Mouse (Mus musculus) megakaryocyte, adult 5-6 weeks (primary cell): ENCODE measurements around the gene Ubap2. TPM values are rescaled to one million over a fixed set of nuclear protein-coding genes. Genes with fewer than 3 reads are reported as not detected.

Experiments
- ATAC-seq: 2 replicates; pipeline ENCODE4 v1.8.0; 2016; ENCODE audit warnings: mild to moderate bottlenecking, inconsistent platforms; ENCODE audit not compliant: poor library complexity, severe bottlenecking
- total RNA-seq, 2 experiments: library from RNA; stranded (forward) in 1 of 2; stranded (reverse) in 1 of 2; fragments of 153-499, 151-499 nt in 1 of 2; fragments of 221-1000, 200-1000 nt in 1 of 2; gene quantifications; 2 replicates each; pipeline versions ENCODE4 v1.2.3 to v1.2.4; 2015 to 2017

Gene Ubap2
- total RNA-seq, 2 experiments from 2014 or later = 12.3 to 26.1 TPM

DNA sequence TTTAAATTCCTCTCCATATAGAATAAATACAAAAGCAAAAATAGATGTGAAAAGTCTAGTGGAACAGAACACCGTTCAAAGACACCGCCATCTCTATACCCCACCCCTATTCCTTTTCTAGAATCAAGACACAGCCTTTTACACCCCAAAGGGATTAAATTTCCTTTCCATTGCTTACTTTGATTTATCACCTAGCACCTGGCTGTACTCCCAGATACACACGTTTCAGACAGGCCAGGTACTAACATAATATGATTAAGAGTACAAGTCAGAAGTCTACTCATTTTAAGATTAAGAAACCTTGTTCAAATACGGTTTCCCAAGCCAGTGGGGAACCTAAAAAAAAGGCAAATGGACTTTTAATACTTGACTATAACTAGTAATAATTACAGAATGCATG is 8.6 kb downstream of the Ubap2 start:
- ATAC-seq = no peak

DNA sequence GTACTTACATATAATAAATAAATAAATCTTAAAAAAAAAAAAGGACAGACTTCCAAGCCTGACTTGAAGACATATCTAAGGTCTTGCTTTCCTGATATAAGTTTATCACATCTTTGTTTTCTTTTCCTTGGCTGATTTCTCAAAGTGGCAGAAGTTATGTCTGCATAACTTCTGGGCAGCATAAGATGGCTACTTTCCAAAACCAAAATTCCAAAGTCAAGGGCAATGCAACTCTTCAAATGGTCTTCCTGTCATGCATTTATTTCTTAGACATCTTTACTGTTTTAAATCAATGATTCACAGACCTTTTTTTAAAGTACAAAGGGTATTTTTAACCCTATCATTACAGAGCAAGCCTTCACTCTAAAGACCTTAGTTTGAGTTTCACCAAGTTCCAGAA is 14.3 kb downstream of the Ubap2 start:
- ATAC-seq = no peak

DNA sequence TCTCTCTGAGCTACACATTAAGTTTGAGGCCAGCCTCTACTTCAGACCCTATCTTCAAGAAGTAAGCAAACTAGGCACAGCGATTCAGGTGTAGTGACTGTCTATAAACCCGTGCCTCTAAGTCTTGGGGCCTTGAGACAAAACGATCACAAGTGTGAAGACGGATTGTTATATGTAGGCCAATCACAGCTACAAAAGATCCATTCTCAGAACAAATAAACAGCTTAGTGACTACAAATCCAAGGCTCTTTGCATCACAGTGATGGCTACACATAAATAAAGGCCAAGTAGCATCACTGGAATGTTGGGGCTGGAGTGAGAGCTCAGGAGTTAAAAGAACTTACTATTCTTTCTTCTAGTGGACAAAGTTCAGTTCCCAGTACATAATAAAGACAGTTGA is 15.9 kb downstream of the Ubap2 start:
- ATAC-seq = no peak

DNA sequence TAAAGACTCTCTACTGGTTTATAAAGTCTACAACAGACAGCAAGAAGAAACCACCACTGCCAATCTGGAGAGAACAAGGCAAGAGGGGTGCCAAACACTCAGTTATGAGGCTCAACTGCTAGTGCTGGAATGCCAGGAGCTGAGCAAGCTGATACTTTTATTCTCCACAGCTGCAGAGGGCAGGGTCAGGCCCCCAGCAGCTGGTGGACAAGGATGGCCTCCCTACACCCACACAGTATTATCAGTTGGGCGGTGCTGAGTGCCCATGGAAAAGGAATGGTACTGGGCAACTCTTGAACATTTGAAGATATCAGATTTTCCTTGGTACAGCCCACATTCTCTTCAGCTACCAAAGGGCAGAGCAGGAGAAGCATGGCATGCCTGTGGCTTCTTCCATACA is 17.2 kb downstream of the Ubap2 start:
- no peak for ATAC-seq

DNA sequence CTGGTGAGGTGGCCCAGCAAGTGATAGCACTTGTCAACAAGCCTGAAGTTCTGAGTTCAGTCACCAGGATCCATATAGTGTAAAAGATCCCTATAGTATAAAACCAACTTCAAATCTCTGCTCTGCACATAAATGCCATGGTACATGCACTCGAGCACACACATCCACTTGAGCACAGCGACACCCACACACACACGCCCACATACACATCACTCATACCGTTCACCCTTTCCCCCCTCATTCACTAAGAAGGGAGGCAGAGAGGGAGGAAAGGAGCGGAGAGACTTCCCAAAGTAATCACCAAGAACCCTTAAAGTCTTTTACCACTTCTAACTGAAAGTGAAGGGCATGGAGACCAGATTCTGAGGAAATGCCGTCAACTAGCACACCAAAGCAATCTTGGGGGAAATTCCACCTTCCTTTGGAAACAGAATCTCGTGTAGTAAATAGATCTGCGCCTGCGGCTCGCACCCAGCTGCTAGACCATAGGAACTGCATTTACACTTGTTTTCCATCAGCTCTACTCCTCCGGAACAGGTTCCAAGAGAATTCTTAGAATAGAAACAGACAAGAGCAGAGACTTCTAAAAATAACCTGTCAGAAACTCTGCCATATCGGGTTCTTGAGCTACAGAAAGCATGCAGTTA is 19.3 kb downstream of the Ubap2 start:
- ATAC-seq = no peak

DNA sequence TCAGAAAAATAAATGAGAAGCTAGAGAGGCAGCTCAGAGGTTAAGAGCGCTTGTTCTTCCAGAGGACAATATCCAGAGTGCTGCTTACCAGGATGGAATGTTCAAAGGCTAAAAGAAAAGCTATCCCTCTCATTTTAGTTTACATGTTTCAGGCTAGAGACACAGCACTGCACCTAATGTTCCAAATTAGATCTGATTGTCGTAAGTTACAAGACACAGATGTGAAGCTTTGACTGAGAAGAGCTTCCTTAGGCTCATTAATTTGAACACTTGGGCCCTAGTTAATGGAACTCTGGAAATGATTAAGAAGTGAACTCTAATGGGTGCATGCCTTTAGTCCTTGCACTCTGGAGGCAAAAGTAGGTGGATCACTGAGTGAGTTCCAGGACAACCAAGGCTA is 21.2 kb downstream of the Ubap2 start:
- ATAC-seq = no peak

DNA sequence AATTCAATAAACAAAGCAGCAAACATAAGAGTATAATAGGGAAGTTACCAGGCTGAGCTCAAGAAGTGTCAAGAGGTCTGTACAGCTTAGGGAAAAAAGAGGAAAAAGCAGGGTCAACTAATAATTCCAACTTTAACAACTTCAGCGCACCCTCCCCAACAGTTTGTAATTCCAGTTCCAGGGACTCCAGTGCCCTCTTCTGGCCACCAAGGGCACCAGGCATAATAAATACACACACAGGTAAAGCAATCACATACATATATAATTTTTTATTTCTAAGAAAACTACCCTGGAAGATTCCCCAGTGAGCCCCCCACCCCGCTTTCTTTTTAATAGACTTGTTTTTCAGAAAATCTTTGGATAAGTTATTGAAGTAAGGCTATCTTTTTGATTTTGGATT is 29.5 kb downstream of the Ubap2 start:
- ATAC-seq = no peak

DNA sequence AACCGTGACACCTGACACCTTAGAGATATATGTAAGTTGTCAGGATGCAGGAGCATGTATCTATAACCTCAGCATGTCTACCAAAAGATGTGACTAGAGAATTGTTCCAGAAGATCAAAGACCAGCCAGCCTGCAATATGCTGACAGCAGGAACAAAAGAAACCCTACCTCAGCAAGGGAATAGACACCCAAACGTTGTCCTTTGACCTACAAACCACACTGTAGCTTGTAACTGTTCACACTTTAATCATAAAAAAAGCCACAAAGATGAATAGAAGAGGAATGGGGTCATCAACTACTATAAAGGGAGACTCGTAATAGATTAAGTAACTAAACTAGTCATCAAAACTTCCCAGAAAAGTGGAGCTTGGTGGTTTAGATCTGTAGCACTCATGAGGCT is 34.0 kb downstream of the Ubap2 start:
- ATAC-seq = no peak

DNA sequence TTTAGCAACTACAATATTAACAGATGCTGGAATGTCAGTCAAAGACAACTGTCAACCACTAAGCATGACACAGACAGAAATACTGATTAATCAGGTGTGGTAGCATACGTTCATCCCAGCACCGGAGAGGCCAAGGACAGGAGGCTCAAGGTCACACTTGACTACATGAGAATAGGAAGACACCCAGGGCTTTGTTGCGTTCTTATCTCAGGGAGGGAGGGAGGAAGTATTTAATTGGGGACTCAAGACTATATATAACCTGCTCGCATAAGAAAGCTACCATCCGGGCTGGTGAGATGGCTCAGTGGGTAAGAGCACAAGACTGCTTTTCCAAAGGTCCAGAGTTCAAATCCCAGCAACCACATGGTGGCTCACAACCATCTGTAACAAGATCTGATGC is 39.3 kb downstream of the Ubap2 start:
- no peak for ATAC-seq

DNA sequence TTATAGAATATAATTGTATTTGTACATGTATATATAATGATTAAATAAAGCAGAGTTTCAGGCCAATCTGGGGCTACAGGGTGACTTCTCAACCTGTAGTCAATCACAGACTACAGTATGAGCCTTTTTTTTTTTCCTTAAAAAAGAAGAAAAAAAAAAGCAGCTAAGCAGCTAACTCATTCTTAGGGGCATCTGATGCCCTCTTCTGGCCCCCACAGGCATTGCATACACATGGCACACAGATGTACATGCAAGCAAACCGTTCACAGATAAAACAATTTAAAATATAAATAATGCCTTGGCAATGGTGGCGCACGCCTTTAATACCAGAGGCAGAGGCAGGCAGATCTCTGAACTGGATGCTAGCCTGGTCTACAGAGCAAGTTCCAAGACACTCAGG is 48.6 kb downstream of the Ubap2 start:
- ATAC-seq = peak; percentile 67; the same call in 1 of the 2 replicates

DNA sequence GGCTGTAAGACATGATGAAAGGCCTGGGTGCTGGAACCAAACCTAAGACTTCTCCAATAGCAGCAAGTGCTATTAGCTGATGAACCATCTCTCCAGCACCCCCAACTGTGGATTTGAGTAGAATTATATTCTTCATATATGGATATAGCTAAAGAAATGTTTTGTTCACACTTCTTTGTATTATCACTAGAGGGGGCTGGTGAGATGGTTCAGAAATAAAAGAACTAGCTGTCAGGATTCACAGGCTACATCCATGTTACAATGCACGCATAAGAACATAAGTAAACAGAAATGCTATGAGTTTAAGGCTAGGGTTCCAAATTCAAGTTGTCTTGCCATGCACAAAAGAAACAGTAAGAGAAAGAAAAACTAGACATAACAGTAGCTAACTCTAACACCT is 49.5 kb downstream of the Ubap2 start:
- ATAC-seq = no peak

DNA sequence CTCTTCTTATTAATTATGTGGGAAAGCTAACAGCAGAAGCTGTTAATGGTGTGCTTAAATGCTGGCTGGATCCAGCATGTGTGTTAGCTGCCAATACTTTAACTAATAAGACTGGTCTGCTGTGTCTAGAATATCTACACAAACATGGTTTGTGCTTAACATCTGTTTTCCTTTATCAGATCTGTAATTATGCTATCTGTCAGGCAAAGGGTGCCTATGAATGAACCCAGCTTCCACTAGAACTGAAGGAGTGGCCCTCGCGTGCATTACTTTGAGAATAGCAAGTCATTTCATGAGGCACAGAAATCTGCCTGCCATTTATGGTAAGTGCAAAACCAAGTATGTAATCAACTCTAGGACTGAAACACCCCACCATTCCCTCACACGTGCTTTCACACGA is 66.9 kb downstream of the Ubap2 start:
- ATAC-seq = no peak

DNA sequence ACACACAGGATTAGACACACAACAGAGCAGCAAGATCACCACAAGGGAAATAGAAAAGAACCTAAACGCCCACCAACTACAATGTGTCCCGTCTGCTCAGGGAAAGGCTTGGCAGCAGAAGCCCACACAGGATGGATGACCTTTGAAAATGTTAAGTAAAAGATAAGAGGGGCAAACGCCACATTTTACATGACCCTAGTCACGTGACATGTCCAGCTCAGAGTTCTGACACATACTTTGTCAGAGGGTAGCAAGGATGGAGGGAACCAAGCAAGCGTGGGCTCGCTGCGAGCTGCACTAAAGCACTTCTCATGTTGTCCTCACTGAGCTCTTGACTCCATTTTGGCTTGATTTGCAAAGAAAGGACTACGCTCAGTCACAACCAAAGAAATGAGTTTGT is 69.2 kb downstream of the Ubap2 start:
- no peak for ATAC-seq

DNA sequence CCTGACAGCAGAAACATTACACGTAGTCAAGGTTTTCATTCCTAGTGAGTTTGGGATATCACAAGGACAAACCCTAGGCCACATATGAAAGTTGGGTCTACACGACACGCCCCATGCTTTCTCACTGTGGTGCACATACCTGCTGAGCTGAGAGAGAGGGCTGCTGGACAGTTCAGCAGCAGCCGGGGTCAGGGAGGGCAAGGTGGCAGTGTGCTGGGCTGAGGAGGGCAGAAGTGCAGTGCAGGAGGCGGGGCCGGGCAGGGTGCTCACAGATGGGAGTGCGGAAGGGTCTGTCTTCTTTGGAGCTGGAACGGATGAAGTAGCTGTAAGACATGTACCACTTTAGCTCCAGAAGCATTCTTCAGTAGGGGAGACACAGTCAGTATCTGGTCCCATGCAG is 72.8 kb downstream of the Ubap2 start:
- ATAC-seq = no peak

DNA sequence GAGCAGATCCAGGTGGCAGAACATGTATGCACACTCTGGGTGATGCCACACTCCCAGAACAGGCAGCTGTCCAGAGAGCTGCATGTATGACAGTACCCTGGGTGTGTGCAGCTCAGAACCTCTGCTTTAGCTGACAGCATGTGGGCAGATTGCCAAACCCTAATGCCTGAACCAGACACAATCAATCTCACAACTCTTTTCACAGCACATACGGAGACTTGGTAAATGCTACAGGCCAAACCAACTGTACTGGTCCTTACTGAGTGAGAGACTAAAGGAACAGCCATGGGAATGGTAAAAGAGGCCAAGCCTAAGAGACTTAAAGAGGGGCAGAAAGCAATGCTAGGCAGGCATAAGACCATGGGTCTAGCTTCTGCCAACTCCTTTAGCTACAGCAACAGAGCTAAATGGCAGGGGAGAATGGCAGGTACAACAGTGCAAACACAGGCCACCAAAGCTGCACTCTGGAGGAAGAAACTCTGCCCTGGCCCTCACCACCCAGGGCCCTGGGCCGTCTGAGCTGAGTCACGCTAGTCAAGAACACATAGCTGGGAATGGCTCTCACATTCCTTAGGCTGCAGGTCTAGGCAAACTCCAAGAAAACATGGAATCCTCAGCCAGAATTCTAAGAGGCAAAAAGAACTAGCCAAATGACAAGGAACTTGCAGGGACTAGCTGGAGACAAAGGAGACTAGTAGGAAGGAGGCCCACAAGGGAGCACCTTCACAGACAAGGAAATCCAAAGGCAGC is 77.9 kb downstream of the Ubap2 start:
- ATAC-seq = no peak

DNA sequence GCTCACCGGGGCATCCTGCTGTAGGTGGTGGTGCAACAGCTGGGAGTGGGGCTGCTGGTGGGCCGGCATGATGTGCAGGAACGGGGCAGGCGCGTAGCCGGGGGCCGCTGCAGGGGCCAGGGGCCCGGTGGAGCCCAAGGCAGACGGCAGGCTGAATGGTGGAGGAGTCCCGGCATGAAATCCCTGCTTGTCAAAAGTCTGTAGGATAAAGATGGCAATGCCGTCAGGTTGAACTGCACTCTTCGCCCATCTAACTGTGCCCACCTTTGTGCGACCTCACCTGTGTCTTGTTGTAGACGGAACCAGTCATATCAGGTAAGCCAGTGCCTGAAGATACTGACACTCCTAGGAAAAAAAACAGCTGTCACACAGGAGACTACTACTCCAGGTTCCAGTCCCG is 79.6 kb downstream of the Ubap2 start:
- ATAC-seq = no peak

DNA sequence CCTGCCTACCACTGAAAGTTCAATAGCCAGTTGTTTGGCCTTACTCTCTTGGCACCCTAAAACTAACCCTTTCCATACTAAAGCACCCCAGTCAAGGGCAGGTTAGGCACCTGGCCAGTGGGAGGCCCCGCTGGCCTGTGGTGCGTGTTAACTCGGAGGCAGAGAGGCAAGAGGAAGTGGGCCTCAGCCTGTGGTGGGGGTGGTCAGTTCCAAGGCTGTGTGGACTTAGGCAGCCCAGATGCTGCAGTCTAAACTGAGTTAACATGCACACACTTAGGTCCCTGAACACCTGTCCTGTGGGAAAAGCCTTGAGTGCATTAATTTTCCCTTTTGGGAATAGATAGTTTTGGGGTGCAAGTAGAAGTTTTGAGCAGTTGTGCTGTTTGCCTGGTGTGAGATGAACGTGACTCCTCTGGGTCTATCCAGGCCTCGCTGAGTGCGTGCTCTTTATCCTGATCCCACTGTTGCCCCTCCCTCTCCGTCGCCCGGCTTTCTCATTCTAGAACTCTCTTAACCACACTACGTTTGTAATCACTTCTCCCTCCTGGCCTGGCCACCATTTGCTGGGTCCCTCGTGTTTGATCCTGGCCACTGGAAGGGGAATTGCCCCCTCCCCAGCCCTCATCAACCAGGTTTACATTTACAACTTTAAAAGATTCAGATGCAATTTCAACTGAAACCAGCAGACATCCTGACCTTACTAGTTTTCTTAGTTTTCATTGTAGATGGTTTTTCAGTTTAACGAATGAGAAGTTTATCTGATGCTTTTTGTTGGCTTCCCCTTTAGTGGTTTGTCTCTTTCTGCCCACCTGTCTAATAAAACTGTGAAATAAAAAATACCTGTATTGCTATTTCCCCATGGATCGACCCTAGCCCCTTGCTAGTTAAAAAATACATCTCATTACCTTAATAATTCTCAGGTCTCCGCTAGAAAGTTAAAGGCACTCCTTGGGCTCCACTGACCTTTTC is 82.1 kb downstream of the Ubap2 start:
- peak; percentile 76 for ATAC-seq

DNA sequence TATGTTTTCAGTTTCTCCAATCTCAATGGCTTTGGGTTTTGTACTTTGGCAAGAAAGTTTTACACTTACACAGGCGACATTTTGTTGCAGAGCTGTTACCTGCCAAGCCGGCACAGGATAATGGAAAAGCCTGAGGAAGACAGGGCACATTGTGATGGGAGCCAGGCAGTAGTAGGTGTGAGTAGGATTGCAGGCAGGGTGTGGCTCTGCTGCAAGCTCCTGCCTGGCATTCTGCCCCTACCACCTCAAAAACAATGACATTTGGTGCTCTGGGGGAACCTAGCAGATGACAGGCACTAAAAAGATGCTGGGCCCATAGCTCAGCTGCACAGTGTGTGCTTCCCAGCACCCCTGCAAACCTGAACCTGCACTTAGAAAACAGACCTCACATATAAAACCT is 85.1 kb downstream of the Ubap2 start:
- ATAC-seq = no peak

DNA sequence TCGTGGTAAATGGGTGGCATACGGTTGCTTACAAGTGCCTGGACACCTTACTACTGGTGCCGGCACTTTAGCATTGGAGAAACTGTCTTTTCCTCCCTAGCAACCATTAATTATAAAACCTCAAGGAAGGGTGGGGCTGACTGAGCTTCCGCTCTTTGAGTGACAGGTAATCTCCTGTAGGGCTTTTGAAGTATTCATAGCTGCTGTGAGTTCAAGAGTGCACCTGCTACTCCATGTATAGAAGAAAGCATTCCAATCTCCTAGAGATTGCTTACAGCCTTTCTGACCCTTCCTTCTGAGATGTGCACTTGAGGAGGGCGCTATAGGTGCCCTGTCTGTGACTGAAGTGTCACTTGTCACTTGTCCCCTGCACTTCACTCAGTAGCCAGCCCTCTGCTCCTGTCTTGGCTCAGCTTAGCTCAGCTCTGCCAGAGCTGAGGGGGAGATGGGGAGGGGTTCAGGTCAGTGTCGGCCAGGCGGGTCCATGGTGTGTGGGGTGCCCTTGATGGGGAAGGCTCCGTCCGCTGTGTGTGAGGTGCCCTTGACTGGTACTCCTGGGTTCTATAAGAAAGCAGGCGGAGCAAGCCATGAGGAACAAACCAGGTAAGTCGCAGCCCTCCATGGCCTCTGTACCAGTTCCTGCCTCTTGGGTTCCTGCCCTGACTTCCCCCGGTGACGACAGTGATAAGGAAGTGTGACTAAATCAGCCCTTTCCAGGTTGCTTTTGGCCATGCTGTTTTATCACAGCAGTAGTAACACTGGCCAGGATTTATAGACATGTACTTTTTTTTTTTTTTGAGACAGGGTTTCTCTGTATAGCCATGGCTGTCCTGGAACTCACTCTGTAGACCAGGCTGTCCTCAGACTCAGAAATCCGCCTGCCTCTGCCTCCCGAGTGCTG is 94.9 kb downstream of the Ubap2 start:
- ATAC-seq = 0 out of 2 replicates have a peak, but pooled peaks have one; percentile 47

DNA sequence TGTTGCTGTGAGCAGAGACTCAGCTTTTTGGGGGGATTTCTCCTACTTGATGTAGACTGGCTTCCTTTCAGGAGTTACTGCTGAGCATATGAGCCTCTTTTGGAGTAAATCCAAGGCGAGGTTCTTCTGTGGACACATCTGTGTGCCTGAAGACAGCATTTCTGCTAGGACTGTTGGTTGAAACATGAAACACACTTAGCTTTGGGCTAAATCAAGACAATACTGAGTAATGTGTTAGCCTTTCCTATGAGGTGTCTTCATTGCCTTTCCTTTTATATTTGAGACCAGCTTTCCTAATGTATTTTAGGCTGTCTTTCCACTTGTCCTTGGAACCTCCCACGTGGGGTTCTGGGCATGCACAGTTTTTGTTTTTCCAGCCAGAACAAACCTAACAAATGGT is 100.3 kb downstream of the Ubap2 start:
- no peak for ATAC-seq

DNA sequence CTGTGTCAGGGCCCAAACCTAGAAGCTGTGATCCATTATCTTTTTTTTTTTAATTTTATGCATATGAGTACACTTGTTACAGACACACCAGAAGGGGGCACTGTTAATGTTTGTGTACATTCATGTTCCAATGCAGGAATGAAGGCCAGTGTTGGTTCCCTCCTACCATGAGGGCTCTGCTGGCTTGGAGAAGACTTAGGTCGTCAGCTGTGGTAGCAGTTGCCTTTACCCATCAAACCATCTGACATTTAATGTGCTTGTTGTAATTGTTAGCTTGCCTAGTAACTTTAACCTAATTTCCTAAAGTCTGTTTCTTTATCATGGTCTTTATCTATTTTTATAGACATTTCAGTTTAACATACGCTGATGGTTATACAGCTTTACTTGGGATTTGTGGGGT is 104.0 kb downstream of the Ubap2 start:
- ATAC-seq = no peak
